Mouse (Mus musculus): ENCODE measurements around the gene Tubgcp6.

DNA sequence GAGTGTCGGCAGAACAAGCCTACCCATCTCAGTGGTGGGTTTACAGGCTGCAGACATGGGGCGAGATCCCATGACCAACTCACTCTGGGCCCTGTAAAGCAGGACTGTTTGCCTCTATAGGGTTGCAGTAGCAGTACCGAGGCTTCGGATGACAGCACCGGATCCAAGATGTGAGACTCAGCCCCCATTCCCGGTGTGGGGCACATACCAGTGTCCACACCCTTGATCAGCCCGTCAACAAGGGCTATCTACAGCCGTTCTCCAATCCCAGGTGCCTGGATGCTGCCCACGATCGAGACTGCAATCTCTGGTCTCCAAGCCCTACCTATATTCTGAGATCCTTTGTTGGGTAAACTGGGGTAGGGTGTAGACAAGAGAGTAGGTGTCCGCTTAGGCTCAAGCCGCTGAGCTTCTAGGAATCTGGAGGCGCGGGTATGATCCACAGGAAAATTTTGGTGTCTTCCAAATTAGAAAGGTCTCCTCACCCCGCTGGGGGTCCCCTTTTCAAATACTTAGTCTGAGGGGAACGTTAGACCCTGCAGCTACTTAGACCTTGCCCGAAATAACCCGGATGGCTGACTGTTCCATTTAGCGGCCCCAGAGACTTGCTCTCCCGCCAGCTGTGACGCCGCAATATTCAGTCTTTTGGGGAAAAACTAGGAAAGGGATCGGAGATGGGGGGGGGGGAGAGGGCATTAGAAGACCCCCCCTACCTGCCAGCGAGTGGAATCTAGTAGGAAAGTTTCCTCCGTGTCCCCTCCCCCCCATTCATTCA, 25.8 kb upstream of the Tubgcp6 start:
- TF ChIP-seq CTCF (IDR thresholded peaks at IDR 0.05; ENCODE audit: low read depth): no peak
- TF ChIP-seq EP300 (IDR thresholded peaks at IDR 0.05; ENCODE audit: low read depth): no peak

All from liver, embryonic 14.5 days (tissue).